Mouse (Mus musculus): ENCODE data around the gene Arap2. TPM values are rescaled to one million over a fixed set of nuclear protein-coding genes. Genes with fewer than 3 reads are reported as not detected.
"Not testable (repeated sequence)": the region's sequence is repeated elsewhere in the genome, so short reads cannot be mapped to it uniquely, and the experiment has no call there.

Arap2 gene
- total RNA-seq, 2 experiments from 2014 or later: 64.7 to 73.6 TPM

DNA sequence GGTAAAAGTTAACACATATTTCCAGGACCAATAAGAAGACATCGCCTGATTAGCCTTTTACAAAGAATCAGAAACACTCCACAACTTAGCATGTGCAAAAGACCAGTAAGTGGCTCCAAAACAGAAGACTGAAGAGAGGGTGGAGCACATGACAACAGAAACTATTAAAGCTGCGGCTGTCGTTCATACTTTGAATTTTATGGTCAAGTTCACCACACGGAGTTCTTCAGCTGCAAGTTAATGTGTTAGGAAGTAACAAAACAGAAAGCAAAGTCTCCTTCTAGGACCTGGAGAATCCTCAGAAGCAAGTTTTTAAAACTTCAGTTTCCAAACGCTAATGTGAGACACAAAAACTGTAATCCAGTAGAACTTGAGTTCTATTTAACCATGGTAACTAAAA lies 1.8 kb downstream of the Arap2 start:
- DNase-seq (ENCODE audit: extremely low spot score in 1 of 2, low spot score in 2 of 2): no peak
- TF ChIP-seq CTCF (IDR thresholded peaks at IDR 0.05): no peak
- intact Hi-C loops (cut with DNase I): no loop called here
- H3K4me3 ChIP-seq: peak overlapping the region; percentile 78
- peak overlapping the region; percentile 95 for H3K27ac ChIP-seq

DNA sequence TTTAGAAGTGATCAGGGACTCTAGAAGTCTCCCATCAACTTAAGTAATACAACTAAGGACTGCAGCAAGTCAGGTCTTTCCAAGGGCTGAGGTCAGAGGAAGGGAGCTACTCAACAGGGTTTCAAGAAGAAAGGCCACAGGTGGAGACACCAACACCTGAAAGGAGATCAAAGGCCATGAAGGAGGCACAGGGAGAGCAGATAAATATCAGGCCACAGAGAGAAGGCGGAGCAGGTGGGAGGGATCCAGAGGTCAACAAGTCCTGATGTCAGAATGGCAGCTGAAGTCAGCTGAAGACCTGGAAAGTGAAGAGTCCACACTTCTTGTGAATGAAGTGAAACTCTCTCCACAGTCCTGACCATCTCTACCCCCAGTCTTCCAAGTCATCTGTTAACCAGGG lies 2.9 kb downstream of the Arap2 start:
- DNase-seq (ENCODE audit: extremely low spot score in 1 of 2, low spot score in 2 of 2): no peak
- intact Hi-C loops (cut with DNase I): no loop called here
- no peak overlapping the region for H3K4me3 ChIP-seq
- peak overlapping the region; percentile 95 for H3K27ac ChIP-seq
- no peak for TF ChIP-seq CTCF (IDR thresholded peaks at IDR 0.05)

DNA sequence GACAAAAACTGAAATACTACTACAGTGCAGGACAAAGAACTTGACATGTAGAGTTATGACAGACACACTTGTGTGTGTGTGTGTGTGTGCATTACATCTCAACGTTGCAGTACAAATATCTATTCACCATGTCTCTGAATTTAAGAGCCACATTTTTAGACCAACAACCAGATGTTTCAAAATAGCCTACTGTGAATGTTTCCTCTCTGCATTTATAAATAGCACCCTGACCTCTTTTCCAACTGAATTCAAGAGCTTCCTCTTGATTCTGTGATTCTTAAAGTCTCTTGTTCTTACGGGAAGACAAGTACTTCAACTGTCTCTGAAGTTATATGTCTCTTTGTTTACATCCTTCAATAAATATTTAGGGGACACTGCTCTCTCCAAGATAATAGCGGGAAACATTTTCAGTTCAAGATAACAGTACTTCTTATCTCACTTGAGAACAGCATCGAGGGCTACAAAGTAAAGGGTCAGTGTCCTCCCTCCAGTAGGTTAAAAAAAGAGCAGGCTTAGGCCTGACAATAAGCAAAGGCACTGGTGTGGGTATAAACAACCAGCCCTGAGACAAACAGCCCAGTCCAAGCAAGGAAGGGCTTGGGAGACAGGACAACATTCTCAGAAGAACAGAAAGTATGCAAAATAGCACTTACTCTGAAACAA lies 3.5 kb downstream of the Arap2 start:
- no peak for TF ChIP-seq CTCF (IDR thresholded peaks at IDR 0.05)
- peak overlapping the region; percentile 95 for H3K27ac ChIP-seq
- intact Hi-C loops (cut with DNase I): no loop called here
- H3K4me3 ChIP-seq: no peak overlapping the region
- DNase-seq (ENCODE audit: extremely low spot score in 1 of 2, low spot score in 2 of 2): no peak

DNA sequence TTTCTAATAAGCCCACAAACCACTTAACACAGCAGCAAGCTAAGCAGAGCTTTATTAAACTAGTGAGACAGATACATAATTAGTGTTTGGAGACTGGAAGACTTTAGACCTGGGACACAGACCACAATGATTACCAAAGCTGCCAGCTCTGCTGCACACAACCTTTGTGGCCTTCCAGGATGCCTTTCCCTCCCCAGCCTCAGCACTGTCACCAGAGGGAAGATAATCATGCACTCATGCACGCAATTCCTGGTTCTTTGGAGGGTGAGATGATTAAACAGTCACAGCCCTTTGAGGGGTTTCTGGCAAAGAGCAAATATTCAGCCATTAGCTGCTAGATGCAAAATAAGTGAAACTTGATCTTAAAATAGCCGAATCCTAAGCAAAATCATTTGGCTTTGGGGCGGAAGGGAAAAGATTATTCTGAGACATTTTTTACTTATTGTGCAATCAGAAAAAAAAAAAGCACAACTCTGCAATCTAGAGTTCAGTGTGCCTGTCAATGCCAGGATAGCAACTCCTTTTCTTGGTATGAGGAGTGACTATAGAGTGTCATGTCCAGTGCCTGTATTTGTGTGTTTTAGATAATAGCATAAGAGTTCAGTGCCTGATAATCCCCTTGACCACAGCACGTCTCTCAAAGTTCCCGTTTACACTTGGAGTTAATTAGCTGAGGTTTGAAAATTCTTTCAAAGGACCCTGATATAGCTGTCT lies 5.0 kb downstream of the Arap2 start:
- peak overlapping the region; percentile 17; the same call in 1 of the 2 replicates for H3K27ac ChIP-seq
- intact Hi-C loops (cut with DNase I): no loop called here
- no peak for TF ChIP-seq CTCF (IDR thresholded peaks at IDR 0.05)
- no peak for DNase-seq (ENCODE audit: extremely low spot score in 1 of 2, low spot score in 2 of 2)
- H3K4me3 ChIP-seq: no peak overlapping the region

GRCm38 (mm10) chr5:62755808-62756527 lies 10.0 kb downstream of the Arap2 start:
- DNase-seq (ENCODE audit: extremely low spot score in 1 of 2, low spot score in 2 of 2): no peak
- TF ChIP-seq CTCF (IDR thresholded peaks at IDR 0.05): no peak
- Histone ChIP-seq H3K27ac (peak overlapping the region; percentile 51; the same call in 1 of the 2 replicates), H3K4me3 (no peak overlapping the region)
- intact Hi-C loops (cut with DNase I): no loop called here

DNA sequence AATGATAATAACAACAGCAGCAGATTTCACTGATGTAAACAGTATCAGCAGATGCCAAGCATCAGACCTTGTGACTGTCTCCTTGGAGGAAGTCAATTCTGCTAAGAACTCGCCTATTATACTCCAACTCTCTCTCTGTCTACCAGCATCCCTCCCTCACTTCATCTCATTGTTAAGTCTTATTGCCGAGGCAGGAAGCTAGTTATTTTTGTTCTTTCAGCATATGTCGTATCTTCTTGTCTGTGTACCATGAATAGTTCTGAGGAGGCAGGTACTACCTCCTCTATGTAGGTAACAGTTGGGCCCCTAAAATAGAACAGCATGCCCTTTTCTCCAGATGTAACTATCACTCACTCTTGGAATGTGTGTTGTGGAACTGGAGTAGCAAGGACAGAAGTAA lies 13.0 kb downstream of the Arap2 start:
- DNase-seq (ENCODE audit: extremely low spot score in 1 of 2, low spot score in 2 of 2): no peak
- H3K27ac ChIP-seq: peak overlapping the region; percentile 68
- intact Hi-C loops (cut with DNase I): no loop called here
- no peak for TF ChIP-seq CTCF (IDR thresholded peaks at IDR 0.05)
- no peak overlapping the region for H3K4me3 ChIP-seq

DNA sequence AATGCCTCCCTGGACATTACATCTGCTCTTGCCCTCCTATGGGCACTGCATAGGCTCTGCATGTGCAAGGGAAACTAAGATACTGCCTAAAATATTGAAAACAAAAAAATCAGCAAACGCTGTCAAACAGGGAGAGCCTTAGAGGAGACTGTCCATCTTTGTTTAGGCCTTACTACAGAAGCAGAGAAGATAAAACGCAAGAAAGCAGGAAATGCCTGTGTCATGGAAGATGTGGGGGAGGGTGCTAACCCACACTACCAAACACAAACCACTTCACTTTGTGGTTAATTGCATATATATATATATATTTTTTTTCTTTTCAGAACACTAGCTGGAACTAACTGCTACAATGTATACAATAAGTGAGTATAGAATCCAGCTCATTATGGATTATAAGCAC lies 14.3 kb downstream of the Arap2 start:
- no peak for TF ChIP-seq CTCF (IDR thresholded peaks at IDR 0.05)
- H3K4me3 ChIP-seq: no peak overlapping the region
- DNase-seq (ENCODE audit: extremely low spot score in 1 of 2, low spot score in 2 of 2): no peak
- intact Hi-C loops (cut with DNase I): no loop called here
- H3K27ac ChIP-seq: no peak overlapping the region

DNA sequence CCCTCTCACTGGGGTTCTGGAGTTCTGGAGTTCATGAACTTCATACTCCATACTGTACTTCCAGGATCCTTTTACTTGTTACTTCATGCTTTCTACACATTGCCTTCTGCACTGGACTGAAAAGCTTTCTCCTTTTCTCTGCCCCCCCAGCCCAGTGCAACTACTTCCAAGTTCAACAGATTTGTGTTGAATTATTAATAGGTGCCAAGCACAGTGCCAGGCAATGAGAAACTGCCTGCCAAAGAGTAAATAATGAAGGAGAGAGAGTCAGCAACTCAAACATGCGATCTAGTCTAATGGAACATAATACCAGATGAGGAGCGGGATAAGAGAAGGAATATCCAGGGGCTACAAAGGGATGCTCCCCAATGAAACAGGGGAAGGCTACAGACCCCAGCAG lies 17.8 kb downstream of the Arap2 start:
- Histone ChIP-seq H3K27ac (no peak overlapping the region), H3K4me3 (no peak overlapping the region)
- intact Hi-C loops (cut with DNase I): no loop called here
- DNase-seq (ENCODE audit: extremely low spot score in 1 of 2, low spot score in 2 of 2): no peak
- TF ChIP-seq CTCF (IDR thresholded peaks at IDR 0.05): no peak

DNA sequence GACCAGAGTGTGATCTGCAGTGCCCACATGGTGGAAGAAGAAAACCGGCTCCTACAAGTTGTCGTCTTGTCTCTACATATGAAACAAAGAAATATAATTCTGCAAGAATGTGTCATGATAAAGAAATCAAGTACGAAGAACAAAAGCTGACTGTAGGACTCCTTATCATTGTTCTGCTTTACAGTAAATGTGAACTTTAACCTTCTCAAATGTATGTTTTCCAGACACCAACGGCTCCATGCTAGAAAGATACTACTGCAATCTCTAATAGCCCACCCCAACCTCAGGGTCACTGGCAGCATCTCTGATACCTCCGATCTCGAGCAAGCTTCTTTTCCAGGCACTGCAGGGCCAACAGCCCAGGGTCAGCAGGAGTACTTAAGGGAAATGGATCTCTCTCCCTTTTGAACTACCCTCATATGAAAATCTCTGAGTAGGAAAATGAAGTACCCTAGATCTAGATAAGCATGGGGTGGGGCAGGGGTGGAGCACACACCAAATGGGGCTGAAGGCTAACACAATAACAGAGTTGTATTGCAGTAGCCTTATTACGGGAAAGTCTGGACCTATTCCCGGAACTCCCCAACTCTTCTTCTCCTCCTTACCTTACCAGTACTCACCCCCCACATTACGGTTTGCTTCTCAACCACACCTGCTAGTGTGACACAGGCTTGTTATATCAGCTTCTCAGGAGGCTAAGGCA lies 22.6 kb downstream of the Arap2 start:
- TF ChIP-seq CTCF (IDR thresholded peaks at IDR 0.05): no peak
- H3K27ac ChIP-seq: no peak overlapping the region
- no peak for DNase-seq (ENCODE audit: extremely low spot score in 1 of 2, low spot score in 2 of 2)
- no peak overlapping the region for H3K4me3 ChIP-seq
- intact Hi-C loops (cut with DNase I): no loop called here

DNA sequence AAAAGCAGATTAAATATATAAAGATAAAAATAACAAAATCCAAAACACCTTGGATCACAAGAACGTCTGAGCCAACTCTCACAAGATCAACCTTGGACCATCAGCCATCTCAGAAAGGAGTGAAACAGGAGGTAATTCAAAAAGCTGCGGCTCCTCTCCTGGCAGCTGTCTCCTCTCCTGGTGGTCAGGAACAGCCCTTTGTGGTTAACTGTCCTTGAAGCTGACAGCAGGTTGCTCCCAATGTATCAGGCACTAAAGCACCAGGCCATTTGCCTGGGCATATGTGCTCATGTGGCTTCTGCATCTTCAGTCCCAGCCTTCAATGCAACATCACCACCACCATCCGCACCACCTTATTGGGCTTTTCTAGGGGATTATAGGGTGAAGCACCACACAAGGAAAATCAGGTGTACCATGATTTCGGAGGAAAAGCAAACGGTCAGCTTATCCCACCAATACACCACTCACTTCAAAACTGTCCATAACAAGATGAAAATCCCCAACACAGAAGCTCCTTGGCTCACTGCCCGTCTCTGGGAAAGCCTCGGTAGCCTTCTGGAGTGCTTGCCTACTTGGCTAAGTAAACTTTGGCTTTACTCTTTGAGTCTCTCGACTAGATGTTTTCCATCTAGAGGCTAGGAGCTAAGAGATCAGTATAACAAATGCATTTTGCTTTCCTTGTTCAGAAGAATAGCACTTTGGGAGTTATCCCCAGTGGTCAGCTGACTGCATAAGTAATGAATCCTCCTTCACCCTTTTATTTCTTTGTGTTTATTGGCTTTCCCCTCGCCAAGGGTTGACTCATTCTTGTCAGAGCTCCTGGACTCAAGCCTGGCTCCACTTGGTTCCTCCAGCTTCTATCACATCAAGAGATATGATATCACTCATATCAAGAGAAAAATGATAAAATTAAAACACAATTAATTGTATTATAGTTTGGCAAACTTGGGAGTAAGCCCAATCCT lies 26.2 kb downstream of the Arap2 start:
- intact Hi-C loops (cut with DNase I): no loop called here
- Histone ChIP-seq H3K27ac (no peak overlapping the region), H3K4me3 (no peak overlapping the region)
- no peak for DNase-seq (ENCODE audit: extremely low spot score in 1 of 2, low spot score in 2 of 2)
- TF ChIP-seq CTCF (IDR thresholded peaks at IDR 0.05): no peak

GRCm38 (mm10) chr5:62730573-62730972 lies 35.4 kb downstream of the Arap2 start:
- H3K27ac ChIP-seq; intact Hi-C loops (cut with DNase I); DNase-seq (ENCODE audit: extremely low spot score in 1 of 2, low spot score in 2 of 2); H3K4me3 ChIP-seq: not testable (repeated sequence)

All from left cerebral cortex, adult 2 months (tissue).